Mouse (Mus musculus) CH12.LX (cell line): ENCODE results near the gene Nlrc3.

Experiments
- CHD1 ChIP-seq: IDR thresholded peaks from 2 replicates; pipeline ENCODE4 v1.6.1; 2012; ENCODE audit warnings: low read depth, low read length, improper control_type of control experiment, inconsistent platforms
- CTCF ChIP-seq, 2 experiments: IDR thresholded peaks in 1 of 2; conservative IDR thresholded peaks in 1 of 2; 2 replicates each; pipeline ENCODE4 v1.5.1; 2011 to 2012; ENCODE audit warnings: low read depth in 2 of 2, low read length in 2 of 2, improper control_type of control experiment in 1 of 2, inconsistent platforms in 1 of 2, mild to moderate bottlenecking in 1 of 2, moderate library complexity in 1 of 2
- E2F4 ChIP-seq: IDR thresholded peaks from 2 replicates; pipeline ENCODE4 v1.6.1; 2011; ENCODE audit warnings: low read depth, low read length, improper control_type of control experiment; ENCODE audit not compliant: insufficient replicate concordance
- ETS1 ChIP-seq: conservative IDR thresholded peaks from 2 replicates; pipeline ENCODE4 v1.6.1; 2012; ENCODE audit warnings: low read depth, mild to moderate bottlenecking, inconsistent platforms, low read length, improper control_type of control experiment, moderate library complexity
- JUN ChIP-seq: IDR thresholded peaks from 2 replicates; pipeline ENCODE4 v1.6.1; 2011; ENCODE audit warnings: low read depth, mild to moderate bottlenecking, low read length, improper control_type of control experiment, moderate library complexity; ENCODE audit not compliant: insufficient read depth
- MEF2A ChIP-seq: IDR thresholded peaks from 2 replicates; pipeline ENCODE4 v1.6.1; 2014; ENCODE audit warnings: low read depth, mild to moderate bottlenecking, inconsistent platforms, low read length, improper control_type of control experiment, borderline replicate concordance
- NELFE ChIP-seq: IDR thresholded peaks from 2 replicates; pipeline ENCODE4 v1.6.1; 2011; ENCODE audit warnings: low read depth, low read length, improper control_type of control experiment
- PAX5 ChIP-seq: IDR thresholded peaks from 2 replicates; pipeline ENCODE4 v1.6.1; 2012; ENCODE audit warnings: low read length, inconsistent platforms, mixed read lengths
- POLR2A ChIP-seq: IDR thresholded peaks from 2 replicates; pipeline ENCODE4 v1.6.1; 2011; ENCODE audit warnings: low read depth, mild to moderate bottlenecking, improper control_type of control experiment, low read length
- POLR2AphosphoS2 ChIP-seq: IDR thresholded peaks from 2 replicates; pipeline ENCODE4 v1.6.1; 2011; ENCODE audit warnings: low read depth, low read length, improper control_type of control experiment
- UBTF ChIP-seq: IDR thresholded peaks from 2 replicates; pipeline ENCODE4 v1.6.1; 2012; ENCODE audit warnings: low read depth, mild to moderate bottlenecking, inconsistent platforms, low read length, improper control_type of control experiment, moderate library complexity
- USF1 ChIP-seq: IDR thresholded peaks from 2 replicates; pipeline ENCODE4 v1.6.1; 2014; ENCODE audit warnings: low read depth, mild to moderate bottlenecking, inconsistent platforms, low read length, improper control_type of control experiment
- ZC3H11A ChIP-seq: IDR thresholded peaks from 2 replicates; pipeline ENCODE4 v1.6.1; 2012; ENCODE audit warnings: low read depth, mild to moderate bottlenecking, inconsistent platforms, low read length, improper control_type of control experiment
- ZNF384 ChIP-seq: IDR thresholded peaks from 2 replicates; pipeline ENCODE4 v1.6.1; 2012; ENCODE audit warnings: low read depth, low read length, improper control_type of control experiment, inconsistent platforms

GRCm38 (mm10) chr16:4003489-4004398, 27.3 kb upstream of the Nlrc3 start, which contains the start of gene Slx4:
- TF ChIP-seq E2F4 (peak; percentile 63; the same call in 1 of the 2 replicates), CTCF (conservative IDR thresholded peaks at IDR 0.05 in 1 of 2, IDR thresholded peaks at IDR 0.05 in 1 of 2; ENCODE audit: low read depth in 2 of 2, low read length in 2 of 2) (peak; percentile 68 to 85), POLR2A (peak; percentile 100), USF1 (no peak), POLR2AphosphoS2 (peak; percentile 97), NELFE (peak; percentile 98), UBTF (peak; percentile 72; the same call in 1 of the 2 replicates), CHD1 (peak; percentile 24; the same call in 1 of the 2 replicates), ZNF384 (no peak), ETS1 (no peak; the same call in none of the 2 replicates), JUN (no peak), MEF2A (peak; percentile 66), ZC3H11A (no peak), PAX5 (no peak)
